Mouse (Mus musculus): ENCODE results near the gene N4bp2l1. TPM values are rescaled to one million over a fixed set of nuclear protein-coding genes. Genes with fewer than 3 reads are reported as not detected.

N4bp2l1 gene
- polyA plus RNA-seq, 1 experiment: 5.9 TPM

GRCm38 (mm10) chr5:150600554-150601440, 3.8 kb upstream of the N4bp2l1 start:
- H3K36me3 ChIP-seq (replicated peaks; ENCODE audit: low read length): no peaks in the 10 kb centered on the region
- no peaks in the 10 kb centered on the region for H3K9me3 ChIP-seq
- peaks cover 9% of the 10 kb centered on the region for H3K27me3 ChIP-seq (replicated peaks)
- H3K4me1 ChIP-seq: peaks cover 44% of the 10 kb centered on the region
- TF ChIP-seq GATA1 (IDR thresholded peaks at IDR 0.05; ENCODE audit: borderline replicate concordance, low read length): no peak
- TF ChIP-seq FLI1 (IDR thresholded peaks at IDR 0.05; ENCODE audit: low read length): no peak
- H3K4me3 ChIP-seq (replicated peaks): peak overlapping the region; percentile 77

GRCm38 (mm10) chr5:150599301-150600294, 2.6 kb upstream of the N4bp2l1 start:
- H3K4me1 ChIP-seq: peaks cover 55% of the 10 kb centered on the region
- H3K36me3 ChIP-seq (replicated peaks; ENCODE audit: low read length): no peaks in the 10 kb centered on the region
- peak overlapping the region; percentile 78 for H3K4me3 ChIP-seq (replicated peaks)
- no peak for TF ChIP-seq FLI1 (IDR thresholded peaks at IDR 0.05; ENCODE audit: low read length)
- TF ChIP-seq GATA1 (IDR thresholded peaks at IDR 0.05; ENCODE audit: borderline replicate concordance, low read length): no peak
- H3K9me3 ChIP-seq: no peaks in the 10 kb centered on the region
- peaks cover 17% of the 10 kb centered on the region for H3K27me3 ChIP-seq (replicated peaks)

- H3K36me3 ChIP-seq (replicated peaks; ENCODE audit: low read length): no peaks in the 10 kb centered on the region
- TF ChIP-seq FLI1 (IDR thresholded peaks at IDR 0.05; ENCODE audit: low read length): no peak
- H3K9me3 ChIP-seq: no peaks in the 10 kb centered on the region
- peaks cover 60% of the 10 kb centered on the region for H3K4me1 ChIP-seq
- peaks cover 24% of the 10 kb centered on the region for H3K27me3 ChIP-seq (replicated peaks)
- H3K4me3 ChIP-seq (replicated peaks): peak overlapping the region; percentile 38
These were observed 1.5 kb upstream of the N4bp2l1 start for GRCm38 (mm10) chr5:150598202-150599119.

GRCm38 (mm10) chr5:150595366-150596016, 1.5 kb downstream of the N4bp2l1 start:
- Histone ChIP-seq H3K4me3 (replicated peaks) (peak overlapping the region; percentile 73), H3K36me3 (replicated peaks; ENCODE audit: low read length) (peaks cover under 1% of the 10 kb centered on the region), H3K4me1 (peaks cover 66% of the 10 kb centered on the region), H3K9me3 (no peaks in the 10 kb centered on the region), H3K27me3 (replicated peaks) (peaks cover 31% of the 10 kb centered on the region)
- TF ChIP-seq FLI1 (IDR thresholded peaks at IDR 0.05; ENCODE audit: low read length) (no peak), GATA1 (IDR thresholded peaks at IDR 0.05; ENCODE audit: borderline replicate concordance, low read length) (no peak)

- Histone ChIP-seq H3K4me1 (peaks cover 59% of the 10 kb centered on the region), H3K36me3 (replicated peaks; ENCODE audit: low read length) (peaks cover 2% of the 10 kb centered on the region), H3K4me3 (replicated peaks) (peak overlapping the region; percentile 91), H3K9me3 (no peaks in the 10 kb centered on the region), H3K27me3 (replicated peaks) (peaks cover 31% of the 10 kb centered on the region)
- no peak for TF ChIP-seq GATA1 (IDR thresholded peaks at IDR 0.05; ENCODE audit: borderline replicate concordance, low read length)
- TF ChIP-seq FLI1 (IDR thresholded peaks at IDR 0.05; ENCODE audit: low read length): no peak
These were observed 2.2 kb downstream of the N4bp2l1 start for GRCm38 (mm10) chr5:150594649-150595339.

- peak overlapping the region; percentile 91 for H3K4me3 ChIP-seq (replicated peaks)
- H3K27me3 ChIP-seq (replicated peaks): peaks cover 31% of the 10 kb centered on the region
- H3K4me1 ChIP-seq: peaks cover 51% of the 10 kb centered on the region
- no peak for TF ChIP-seq GATA1 (IDR thresholded peaks at IDR 0.05; ENCODE audit: borderline replicate concordance, low read length)
- no peak for TF ChIP-seq FLI1 (IDR thresholded peaks at IDR 0.05; ENCODE audit: low read length)
- H3K9me3 ChIP-seq: no peaks in the 10 kb centered on the region
- H3K36me3 ChIP-seq (replicated peaks; ENCODE audit: low read length): peaks cover 2% of the 10 kb centered on the region
These were observed 3.0 kb downstream of the N4bp2l1 start for GRCm38 (mm10) chr5:150593756-150594648.

GRCm38 (mm10) chr5:150592904-150593755, 3.9 kb downstream of the N4bp2l1 start:
- peaks cover 31% of the 10 kb centered on the region for H3K27me3 ChIP-seq (replicated peaks)
- H3K9me3 ChIP-seq: peaks cover 3% of the 10 kb centered on the region; the same call in 1 of the 2 replicates
- peak overlapping the region; percentile 91 for H3K4me3 ChIP-seq (replicated peaks)
- H3K36me3 ChIP-seq (replicated peaks; ENCODE audit: low read length): peaks cover 2% of the 10 kb centered on the region
- H3K4me1 ChIP-seq: peaks cover 43% of the 10 kb centered on the region
- TF ChIP-seq FLI1 (IDR thresholded peaks at IDR 0.05; ENCODE audit: low read length) (no peak), GATA1 (IDR thresholded peaks at IDR 0.05; ENCODE audit: borderline replicate concordance, low read length) (no peak)

Measured in megakaryocyte, embryonic 14.5 days (primary cell).